Mouse (Mus musculus) heart, postnatal 14 days (tissue): ENCODE measurements at regions not wholly inside any gene's neighbourhood (a gene's known extent, or its start where the extent isn't known, plus 50 kb on each side); places are given as distances from the start of the nearest gene placed in this dataset.
A peak's percentile ranks its signal among the peaks of the same experiment; 100 is the strongest.

Experiments used
- DNase-seq, 2 experiments: peaks; one replicate each; pipeline ENCODE4 v3.0.0; 2021 to 2022
- intact Hi-C: fragments of 180-260 bp; cut with DNase I; formaldehyde crosslinking; loops from one replicate; pipeline ENCODE4 v1.15.1; 2025

DNA sequence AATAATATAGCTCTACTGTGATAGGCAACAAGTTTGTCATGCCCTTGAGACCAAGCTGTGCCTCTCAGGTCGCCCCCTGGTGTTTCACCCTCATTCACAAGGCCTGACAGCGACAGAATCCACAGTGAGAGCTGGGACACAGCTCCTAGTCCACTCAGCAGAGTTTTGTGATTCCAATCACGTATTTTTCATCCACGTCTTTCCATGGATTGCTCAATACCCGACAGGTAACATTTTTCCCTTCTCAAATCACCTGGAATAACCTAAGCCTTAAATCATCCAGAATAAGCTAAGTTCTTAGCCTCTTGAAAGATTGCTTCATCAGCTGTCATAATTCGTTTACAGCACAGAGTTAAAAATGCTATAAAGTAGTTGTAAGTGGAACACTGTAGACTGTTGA lies 211.3 kb downstream of the Ccdc91 start:
- DNase-seq = no peak
- intact Hi-C loops = no loop called here

- intact Hi-C loops = no loop called here
- DNase-seq = no peak
Measured at GRCm38 (mm10) chr6:147698255-147698654, 222.6 kb downstream of the Ccdc91 start.

DNA sequence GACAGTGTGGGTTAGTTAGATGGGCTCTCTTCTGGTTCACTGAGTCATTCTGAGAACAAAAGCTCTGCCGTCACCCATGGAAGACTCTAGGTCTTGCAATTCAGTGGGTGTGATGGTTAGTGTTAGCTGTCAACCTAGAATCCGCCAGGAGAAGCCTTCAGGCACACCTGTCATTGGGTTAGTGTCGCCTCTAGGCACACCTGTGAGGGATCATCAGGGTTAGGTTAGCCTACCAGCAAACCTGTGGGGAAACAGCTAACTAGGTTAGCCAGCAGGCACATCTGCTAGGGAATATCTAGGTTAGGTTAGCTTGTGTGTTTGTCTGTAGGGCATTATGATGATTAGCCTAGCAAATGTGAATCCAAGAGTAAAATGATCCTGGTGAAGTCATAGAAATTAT lies 223.8 kb downstream of the Ccdc91 start:
- no peak for DNase-seq
- intact Hi-C loops = no loop called here

DNA sequence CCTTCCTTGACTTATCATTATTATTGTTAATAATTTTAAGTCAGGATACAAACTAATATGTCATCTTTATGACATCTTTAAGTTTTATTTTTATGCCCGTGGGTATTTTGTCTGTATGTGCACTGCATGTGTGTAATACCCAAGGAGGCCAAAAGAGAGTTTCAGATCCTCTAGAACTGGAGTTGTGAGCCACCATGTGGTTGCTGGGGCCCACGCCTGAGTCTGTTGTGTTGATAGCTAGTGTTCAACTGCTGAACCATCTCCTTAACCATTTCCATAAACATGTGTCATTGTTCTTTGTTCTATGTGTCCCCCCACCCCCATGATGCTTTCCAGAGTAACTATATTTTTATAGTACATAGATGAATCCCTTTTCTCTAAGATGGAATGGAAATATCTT lies 225.0 kb downstream of the Ccdc91 start:
- no peak for DNase-seq
- intact Hi-C loops = no loop called here

GRCm38 (mm10) chr6:147701956-147702355 lies 226.3 kb downstream of the Ccdc91 start:
- no peak for DNase-seq
- intact Hi-C loops = no loop called here

- intact Hi-C loops = no loop called here
- no peak for DNase-seq
Measured at GRCm38 (mm10) chr6:147704297-147704696, 228.7 kb downstream of the Ccdc91 start.

DNA sequence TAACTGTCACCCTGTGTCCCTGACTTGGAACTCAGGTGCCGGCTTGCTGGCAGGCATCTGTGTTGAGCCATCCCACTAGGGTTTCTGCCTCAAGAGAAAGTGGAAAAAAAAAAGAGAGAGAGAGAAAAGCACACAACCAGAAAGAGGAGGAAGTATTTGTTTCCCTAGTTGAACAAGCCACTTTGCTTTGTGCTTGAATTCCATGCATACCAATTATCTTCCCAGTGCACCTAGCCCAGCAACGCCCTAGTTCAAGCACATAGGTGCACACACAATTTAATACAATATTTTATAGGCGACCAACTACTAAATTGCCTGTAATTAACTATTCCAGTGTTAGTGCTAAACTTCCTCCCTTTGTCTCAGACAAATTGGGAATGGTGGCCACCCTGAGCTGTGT lies 230.3 kb downstream of the Ccdc91 start:
- DNase-seq = no peak
- intact Hi-C loops = no loop called here

DNA sequence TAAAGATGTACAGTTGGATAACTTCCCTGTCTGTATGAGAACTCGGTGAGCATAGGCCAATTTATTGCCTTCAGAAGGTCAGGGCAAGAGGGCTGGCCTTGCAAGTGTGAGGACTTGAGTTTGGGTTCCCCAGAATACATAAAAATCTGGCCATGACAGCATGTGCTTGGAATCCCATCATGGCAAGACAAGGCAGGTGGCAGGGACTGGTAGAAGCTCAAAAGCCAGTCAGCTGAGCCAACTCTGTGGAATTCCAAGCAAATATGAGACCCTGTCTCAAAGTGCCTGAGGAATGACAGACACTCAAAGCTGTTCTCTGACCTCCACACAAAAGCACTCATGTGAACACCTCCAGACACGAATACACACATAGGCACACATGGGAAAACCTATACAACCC lies 231.1 kb downstream of the Ccdc91 start:
- intact Hi-C loops = no loop called here
- DNase-seq = no peak

- intact Hi-C loops = no loop called here
- DNase-seq = peak; percentile 14 to 19
Measured at GRCm38 (mm10) chr6:147718052-147718712, 242.6 kb downstream of the Ccdc91 start.

DNA sequence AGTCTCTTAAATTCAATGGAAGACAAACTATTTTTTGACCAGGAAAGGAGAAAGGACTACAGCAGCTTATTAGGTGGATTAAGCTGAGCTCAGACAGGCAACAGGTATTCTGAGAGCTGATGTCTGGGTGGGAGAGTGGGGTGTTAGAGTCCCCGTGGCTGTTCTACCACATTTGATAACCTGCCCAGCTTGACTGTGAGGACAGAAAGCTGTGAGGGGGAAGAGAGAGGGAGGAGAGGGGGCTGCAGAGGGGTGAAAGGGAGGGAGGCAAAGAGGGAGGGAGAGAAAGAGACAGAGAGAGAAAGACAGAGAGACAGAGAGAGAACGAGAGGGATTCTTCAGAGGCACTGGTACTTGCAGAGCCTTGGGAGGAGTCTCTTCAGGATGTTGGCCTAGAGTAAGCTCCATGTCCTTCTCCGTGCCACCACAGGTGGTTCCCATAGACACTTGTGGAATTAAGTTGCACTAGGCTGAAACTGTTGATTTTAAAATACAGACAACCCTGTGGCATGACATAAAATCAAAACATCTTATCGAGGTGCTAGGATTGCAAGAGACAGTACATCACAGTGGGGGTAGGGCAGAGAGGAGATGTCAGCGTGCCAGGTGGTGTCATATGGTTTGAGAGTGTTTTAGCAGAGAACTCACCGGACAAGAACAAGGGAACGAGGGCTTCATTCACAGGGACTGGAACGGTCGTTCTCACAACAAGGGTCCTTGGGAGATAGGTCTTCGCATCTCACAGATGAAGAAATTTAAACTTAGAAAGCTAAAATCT lies 243.3 kb downstream of the Ccdc91 start:
- intact Hi-C loops = no loop called here
- no peak for DNase-seq

GRCm38 (mm10) chr6:147719539-147719938 lies 243.9 kb downstream of the Ccdc91 start:
- intact Hi-C loops = no loop called here
- no peak for DNase-seq

GRCm38 (mm10) chr6:147723336-147723735 lies 247.7 kb downstream of the Ccdc91 start:
- DNase-seq = no peak
- intact Hi-C loops = no loop called here

DNA sequence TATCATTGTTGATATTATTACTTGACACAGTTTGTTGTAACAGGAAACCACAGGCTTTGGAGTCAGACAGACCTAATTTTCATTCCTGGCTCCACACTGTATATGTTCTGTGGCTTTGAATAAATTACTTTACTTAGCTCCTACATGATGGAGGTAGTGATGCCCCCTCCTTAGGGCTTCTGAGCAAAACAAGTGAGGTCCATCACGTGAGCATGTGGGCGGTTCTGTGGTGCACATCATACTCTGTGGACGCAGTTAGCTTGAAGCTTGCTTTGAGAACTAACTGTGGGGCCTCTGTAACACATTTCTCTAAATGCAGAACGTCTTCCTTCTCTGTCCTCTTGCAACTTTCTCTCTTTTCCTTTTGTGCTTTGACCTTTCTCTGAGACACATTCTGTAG lies 251.4 kb downstream of the Ccdc91 start:
- intact Hi-C loops = no loop called here
- DNase-seq = no peak

DNA sequence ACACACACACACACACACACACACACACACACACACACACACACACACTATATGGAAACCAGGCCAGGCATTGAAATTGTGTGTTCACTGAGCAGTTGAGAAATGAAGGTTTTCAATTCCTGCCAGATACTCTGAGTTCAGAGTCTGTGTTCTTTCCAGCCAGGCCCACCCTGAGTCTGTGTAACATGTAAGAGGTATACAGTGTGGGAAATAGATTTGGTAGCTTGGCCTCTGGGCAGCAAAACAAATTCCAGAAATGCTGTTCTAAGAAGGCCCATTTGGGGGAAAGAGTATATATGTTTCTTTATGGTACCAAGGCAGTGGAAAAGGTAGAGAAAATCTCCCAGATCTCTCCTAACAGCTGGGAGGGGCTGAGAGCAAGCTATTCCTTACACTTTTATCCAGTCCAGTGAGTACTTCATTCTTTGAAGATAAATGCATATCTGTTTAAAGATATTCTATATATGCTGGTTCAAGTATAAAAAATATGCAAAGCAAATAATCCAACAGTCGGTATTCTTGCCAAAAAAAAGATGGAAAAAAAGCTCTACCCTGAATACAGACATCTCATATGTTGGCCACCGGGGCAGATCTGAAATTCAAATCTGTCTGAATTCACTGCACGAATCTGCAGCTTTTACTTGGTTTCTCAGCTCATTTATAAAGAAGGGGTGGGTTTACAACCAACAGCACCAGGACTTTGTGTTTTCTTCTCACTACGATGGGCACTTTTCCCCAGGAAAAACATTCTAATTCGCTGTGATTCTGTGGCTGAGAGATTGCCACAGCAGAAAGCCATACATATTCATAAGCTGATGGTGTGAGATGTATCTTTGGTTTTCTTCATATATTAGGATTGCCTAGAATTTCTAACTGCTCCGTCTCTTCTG lies 252.3 kb downstream of the Ccdc91 start:
- intact Hi-C loops = no loop called here

DNA sequence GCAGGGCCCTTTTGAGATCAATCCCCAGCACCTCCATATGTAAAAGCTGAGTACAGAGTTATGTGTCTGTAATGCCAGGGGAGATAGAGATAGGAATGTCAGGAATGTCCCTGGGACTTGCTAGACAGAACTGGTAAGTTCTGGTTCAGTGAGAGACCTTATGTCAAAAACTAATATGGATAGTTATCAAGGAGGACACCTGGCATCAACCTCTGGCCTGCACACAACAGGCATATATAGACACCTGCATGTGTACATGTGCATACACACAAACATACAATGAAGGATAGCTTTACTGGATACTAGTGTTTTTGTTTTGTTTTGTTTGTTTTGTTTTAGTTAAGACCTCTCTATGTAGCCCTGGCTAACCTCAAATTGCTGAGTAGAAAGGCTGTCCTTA lies 254.1 kb downstream of the Ccdc91 start:
- intact Hi-C loops = no loop called here
- no peak for DNase-seq

More for the DNA sequence above, 252.3 kb downstream of the Ccdc91 start:
- DNase-seq = no peak

DNA sequence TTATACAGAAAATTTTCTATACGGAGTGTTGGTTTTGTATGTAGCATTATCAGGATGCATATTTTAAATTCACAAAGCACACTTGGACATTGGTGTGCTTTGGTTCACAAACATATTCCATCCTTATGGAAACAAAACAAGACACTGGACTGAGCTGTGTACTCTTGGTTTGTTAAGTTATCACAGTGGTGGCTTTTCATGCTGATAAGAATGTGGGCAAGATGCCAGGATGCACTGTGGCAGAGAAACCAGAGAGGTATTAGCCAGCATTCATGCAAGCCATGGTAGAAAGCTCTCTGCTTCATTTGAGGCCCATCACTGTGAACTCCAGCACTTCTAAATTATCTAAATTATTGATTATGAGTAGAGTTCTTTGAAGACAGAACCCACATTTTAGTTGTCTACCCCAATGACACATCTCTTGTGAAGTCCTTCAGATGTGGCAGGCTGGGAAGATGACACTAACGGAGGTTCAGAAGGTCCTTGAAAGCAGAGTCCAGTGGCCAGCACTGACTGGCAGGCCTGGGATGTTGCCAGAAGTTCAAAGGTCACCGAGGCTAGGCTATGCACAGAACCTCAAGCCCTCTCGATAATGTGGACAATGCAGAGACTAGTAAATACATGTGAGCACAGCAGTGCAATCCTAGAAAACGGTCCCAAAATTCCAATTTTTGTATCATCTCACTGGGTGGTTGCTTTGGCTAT lies 263.1 kb downstream of the Ccdc91 start:
- intact Hi-C loops = no loop called here

DNA sequence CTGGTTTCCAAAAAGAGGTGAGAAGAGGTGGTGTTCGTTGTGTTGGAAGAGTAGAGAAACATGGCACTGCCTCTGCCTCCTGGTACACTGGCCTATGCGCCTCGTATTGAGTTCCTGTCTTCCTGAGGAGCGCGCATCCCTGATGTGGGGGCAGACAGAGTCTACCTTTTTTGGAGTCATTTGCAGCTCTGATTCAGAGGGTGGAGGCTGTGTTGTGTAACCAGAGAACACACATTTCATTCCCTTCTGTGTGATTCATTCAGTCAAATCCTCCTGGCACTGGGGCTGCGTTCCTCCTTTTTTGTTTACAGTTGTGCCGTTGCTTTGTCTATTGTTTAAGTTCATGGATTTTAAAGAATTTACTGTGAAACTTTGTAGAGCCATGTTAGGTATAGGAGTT lies 265.8 kb downstream of the Ccdc91 start:
- intact Hi-C loops = no loop called here
- DNase-seq = no peak

More for the DNA sequence above, 263.1 kb downstream of the Ccdc91 start:
- DNase-seq = no peak

DNA sequence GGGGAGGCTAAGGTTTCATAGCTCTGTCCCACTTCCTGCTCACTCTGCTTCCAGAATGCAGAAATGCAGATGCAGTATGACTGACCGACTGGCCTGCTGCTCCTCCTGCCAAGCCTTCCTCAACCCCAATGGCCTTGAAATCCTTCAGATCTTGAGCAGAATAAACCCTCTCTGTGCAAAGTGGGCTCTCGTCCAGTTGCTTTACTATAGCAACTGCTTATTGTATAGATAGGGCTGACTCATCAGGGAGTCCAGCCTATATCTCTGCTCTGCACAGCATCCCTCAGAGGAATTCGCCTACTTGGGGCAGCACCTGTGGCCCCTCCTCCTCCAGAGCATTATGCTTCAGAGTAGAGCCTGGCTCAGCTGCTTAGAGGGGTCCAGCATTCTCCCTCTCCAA lies 268.5 kb downstream of the Ccdc91 start:
- intact Hi-C loops = no loop called here

GRCm38 (mm10) chr6:147745690-147746089 lies 270.1 kb downstream of the Ccdc91 start:
- no peak for DNase-seq
- intact Hi-C loops = no loop called here

More for the DNA sequence above, 268.5 kb downstream of the Ccdc91 start:
- DNase-seq = no peak

DNA sequence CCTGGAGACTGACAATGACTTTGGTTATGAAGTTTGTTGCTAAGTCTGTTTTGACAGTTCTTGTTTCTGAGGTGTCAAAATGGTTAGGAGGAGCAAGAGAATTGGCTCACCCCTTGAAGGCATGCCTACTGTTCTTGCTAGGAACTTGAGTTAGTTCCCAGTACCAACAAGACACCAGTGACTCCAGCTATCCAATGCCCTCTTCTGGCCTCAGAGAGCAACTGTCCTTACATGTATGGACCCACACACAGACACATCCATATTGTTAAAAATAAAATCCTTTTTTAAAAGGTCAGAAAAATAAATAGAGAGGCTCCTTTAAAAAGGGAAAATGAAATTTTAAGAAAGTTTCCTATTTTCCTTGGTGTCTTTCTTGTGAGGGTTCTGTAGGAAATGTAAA lies 272.3 kb downstream of the Ccdc91 start:
- intact Hi-C loops = no loop called here

GRCm38 (mm10) chr6:147752301-147752700 lies 276.7 kb downstream of the Ccdc91 start:
- DNase-seq = peak; percentile 8 to 25

More for the DNA sequence above, 272.3 kb downstream of the Ccdc91 start:
- DNase-seq = no peak

More at GRCm38 (mm10) chr6:147752301-147752700, 276.7 kb downstream of the Ccdc91 start:
- intact Hi-C loops = no loop called here
